8 mouse cellular contexts compared by ENCODE assay signal in genomic region chr4:128883801-128884710, GRCm38 (mm10). TPM values are rescaled to one million over a fixed set of nuclear protein-coding genes. Genes with fewer than 3 reads are reported as not detected.
DNase-seq lines count a peak whose midpoint lies in the region; ATAC-seq lines count a peak whose summit lies in the region.

No protein-coding gene starts in this region.

- H3K9me3 ChIP-seq in liver, embryonic 15.5 days (replicated peaks) = no peaks in the 10 kb centered on the region

- H3K4me1 ChIP-seq in liver, embryonic 15.5 days (replicated peaks) = peaks cover 14% of the 10 kb centered on the region

- H3K27ac ChIP-seq in liver, embryonic 15.5 days (replicated peaks) = no peak overlapping the region

- peak overlapping the region; percentile 88 for H3K4me2 ChIP-seq in liver, embryonic 15.5 days

- DNase-seq in A20 (ENCODE audit: low read depth, low spot score) = peak; percentile 92
- peak; percentile 57 for DNase-seq in NIH3T3 (ENCODE audit: low read depth)
- DNase-seq in cerebellum, postnatal 25 days = peak; percentile 89 to 95
- peak; percentile 53 for DNase-seq in kidney, adult 18-20 months
- DNase-seq in neural tube, embryonic 10.5 days (ENCODE audit: extremely low spot score, low spot score) = peak; percentile 67
- DNase-seq in testis, postnatal 10 days (ENCODE audit: low spot score) = peak; percentile 78

- no peaks in the 10 kb centered on the region for H3K36me3 ChIP-seq in liver, embryonic 15.5 days (replicated peaks)

- ATAC-seq in granulocyte monocyte progenitor cell, adult 5-6 weeks (replicated peaks; ENCODE audit: poor library complexity, severe bottlenecking) = peak; percentile 37
- peak; percentile 31; the same call in 1 of the 2 replicates for ATAC-seq in liver, embryonic 15.5 days (ENCODE audit: insufficient read depth)

- H3K9ac ChIP-seq in liver, embryonic 15.5 days = peak overlapping the region; percentile 27; the same call in 1 of the 2 replicates

- H3K27me3 ChIP-seq in liver, embryonic 15.5 days = peaks cover 78% of the 10 kb centered on the region

- under 1% methylated on average over 94 of the region's 94 CpGs for WGBS in liver, embryonic 15.5 days (ENCODE audit: insufficient replicate concordance)

- peak overlapping the region; percentile 60 for H3K4me3 ChIP-seq in liver, embryonic 15.5 days (replicated peaks)

RNA-seq across cellular contexts. Expression of gene Trim62, which starts 0.7 kb away (rescaled TPM):
- total RNA-seq in granulocyte monocyte progenitor cell, adult 5-6 weeks (2014; fragmentation: Nextera tagmentation) = 0.34 and 2.1 TPM in 2 replicates
- 0.10 and 0.30 TPM in 2 replicates for total RNA-seq in granulocyte monocyte progenitor cell, adult 5-6 weeks (2017)
- 0.18 and 0.20 TPM in 2 replicates for polyA plus RNA-seq in liver, embryonic 15.5 days (2015; fragmentation: Nextera tagmentation; extraction: Ambion mirVana)
